32 mouse cellular contexts compared by ENCODE assay signal in the genomic region with DNA sequence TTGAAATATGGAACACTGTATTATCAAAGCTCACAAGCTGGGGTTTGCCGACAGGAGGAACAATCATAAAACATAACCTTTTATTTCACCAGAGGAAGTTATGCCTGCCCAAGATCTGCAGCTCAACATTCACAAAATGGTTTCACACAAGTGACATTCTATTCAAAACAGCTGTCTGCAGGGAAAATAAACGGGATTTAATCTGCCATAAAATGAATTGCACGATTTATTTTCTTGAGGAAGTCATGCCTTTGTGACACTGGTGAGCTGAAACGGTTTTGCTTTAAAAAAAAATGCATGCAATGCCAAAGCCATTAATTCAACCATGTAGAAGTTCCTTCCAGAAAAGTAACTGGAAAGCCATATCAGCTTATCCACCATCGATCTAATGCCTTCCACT.
DNase-seq lines count a peak whose midpoint lies in the region; ATAC-seq and TF ChIP-seq lines count a peak whose summit lies in the region.
"Had no signal": no experiment of that assay in that cellular context is flagged by ENCODE, and none has a peak within 500 bp of the region (broad histone marks: within the 10 kb centered on the region; RNA-seq: fewer than 3 reads in every experiment).

No protein-coding gene starts in this region.

- no peaks in the 10 kb centered on the region for H3K9me3 ChIP-seq in lung, embryonic 14.5 days (ENCODE audit: low read depth, low read length)
- H3K9me3 ChIP-seq in heart, embryonic 11.5 days (replicated peaks; ENCODE audit: control insufficient read depth, low read length) = no peaks in the 10 kb centered on the region
- H3K9me3 ChIP-seq: embryonic facial prominence, embryonic 12.5 days; forebrain, embryonic 10.5 days; forebrain, embryonic 15.5 days; G1E; heart, embryonic 12.5 days; hindbrain, embryonic 13.5 days; liver, embryonic 15.5 days; megakaryocyte, embryonic 14.5 days; midbrain, embryonic 15.5 days; neural tube, embryonic 15.5 days had no signal

- 39% methylated on average over 5 of the region's 5 CpGs for WGBS in lung, embryonic 14.5 days
- 69% methylated on average over 5 of the region's 5 CpGs for WGBS in heart, embryonic 11.5 days (ENCODE audit: insufficient replicate concordance)

- ATAC-seq in lung, embryonic 14.5 days (ENCODE audit: insufficient read depth) = no peak
- ATAC-seq in heart, embryonic 11.5 days (replicated peaks; ENCODE audit: insufficient number of reproducible peaks, low FRiP score, low TSS enrichment) = no peak
- ATAC-seq: forebrain, embryonic 15.5 days; intestine, embryonic 16.5 days; midbrain, embryonic 15.5 days; Patski had no signal

- no peak for TF ChIP-seq CTCF in lung, embryonic 14.5 days (IDR thresholded peaks at IDR 0.05; ENCODE audit: low read depth)

- peak; percentile 10 for DNase-seq in embryo, embryonic 11 days
- no peak for DNase-seq in embryo, embryonic 10 days (ENCODE audit: low spot score)
- peak; percentile 38 for DNase-seq in lung, embryonic 14.5 days
- no peak for DNase-seq in lung, postnatal 36 days
- DNase-seq in embryo, embryonic 11.5 days (ENCODE audit: low read depth, low spot score) = peak; percentile 4
- DNase-seq in cerebellum, postnatal 10 days = no peak
- DNase-seq: adrenal gland, postnatal 10 days; cerebellum, adult 11-12 months; cerebellum, postnatal 14 days; gastrocnemius, adult 2 months; gastrocnemius, postnatal 36 days; heart, adult 18-20 months; heart, postnatal 4 days; kidney, postnatal 4 days; left cerebral cortex, postnatal 4 days; lung, postnatal 4 days; right cerebral cortex, adult 18-20 months; spleen, adult 18-20 months; thymus, postnatal 25 days had no signal

- H3K27ac ChIP-seq in lung, embryonic 14.5 days (ENCODE audit: low read depth) = no peak overlapping the region
- H3K27ac ChIP-seq in heart, embryonic 11.5 days (ENCODE audit: low read depth, low read length) = no peak overlapping the region
- H3K27ac ChIP-seq: embryonic facial prominence, embryonic 12.5 days; forebrain, embryonic 10.5 days; forebrain, embryonic 15.5 days; gastrocnemius, adult 2 months; hindbrain, embryonic 13.5 days; liver, embryonic 15.5 days; midbrain, embryonic 15.5 days; neural tube, embryonic 15.5 days had no signal

- H3K4me1 ChIP-seq in lung, embryonic 14.5 days (ENCODE audit: insufficient read depth) = no peaks in the 10 kb centered on the region
- no peaks in the 10 kb centered on the region for H3K4me1 ChIP-seq in heart, embryonic 11.5 days (ENCODE audit: control insufficient read depth, insufficient read depth, low read length)
- H3K4me1 ChIP-seq: embryonic facial prominence, embryonic 12.5 days; forebrain, embryonic 10.5 days; forebrain, embryonic 15.5 days; heart, embryonic 12.5 days; hindbrain, embryonic 13.5 days; liver, embryonic 15.5 days; megakaryocyte, embryonic 14.5 days; midbrain, embryonic 15.5 days; neural tube, embryonic 15.5 days had no signal

- H3K27me3 ChIP-seq in lung, embryonic 14.5 days (ENCODE audit: insufficient read depth, low read length) = no peaks in the 10 kb centered on the region
- no peaks in the 10 kb centered on the region for H3K27me3 ChIP-seq in heart, embryonic 11.5 days (ENCODE audit: control insufficient read depth, insufficient read depth, low read length)
- H3K27me3 ChIP-seq: embryonic facial prominence, embryonic 12.5 days; forebrain, embryonic 15.5 days; heart, embryonic 12.5 days; hindbrain, embryonic 13.5 days; liver, embryonic 15.5 days; megakaryocyte, embryonic 14.5 days; midbrain, embryonic 15.5 days; neural tube, embryonic 15.5 days; Patski had no signal

- H3K36me3 ChIP-seq in lung, embryonic 14.5 days (ENCODE audit: insufficient read depth) = no peaks in the 10 kb centered on the region
- H3K36me3 ChIP-seq in heart, embryonic 11.5 days (ENCODE audit: control insufficient read depth, insufficient read depth, low read length) = no peaks in the 10 kb centered on the region
- H3K36me3 ChIP-seq: embryonic facial prominence, embryonic 12.5 days; forebrain, embryonic 10.5 days; forebrain, embryonic 15.5 days; G1E; heart, embryonic 12.5 days; hindbrain, embryonic 13.5 days; liver, embryonic 15.5 days; midbrain, embryonic 15.5 days; neural tube, embryonic 15.5 days had no signal

- H3K9ac ChIP-seq in lung, embryonic 14.5 days = no peak overlapping the region
- no peak overlapping the region for H3K9ac ChIP-seq in heart, embryonic 11.5 days (ENCODE audit: low read depth, low read length)
- H3K9ac ChIP-seq: embryonic facial prominence, embryonic 12.5 days; forebrain, embryonic 15.5 days; heart, embryonic 12.5 days; hindbrain, embryonic 13.5 days; liver, embryonic 15.5 days; midbrain, embryonic 15.5 days; neural tube, embryonic 15.5 days had no signal

- H3K4me2 ChIP-seq in lung, embryonic 14.5 days = no peak overlapping the region
- no peak overlapping the region for H3K4me2 ChIP-seq in heart, embryonic 11.5 days
- H3K4me2 ChIP-seq: embryonic facial prominence, embryonic 12.5 days; forebrain, embryonic 15.5 days; heart, embryonic 12.5 days; hindbrain, embryonic 13.5 days; liver, embryonic 15.5 days; midbrain, embryonic 15.5 days; neural tube, embryonic 15.5 days had no signal

- H3K4me3 ChIP-seq in lung, embryonic 14.5 days (ENCODE audit: low read depth, low read length) = no peak overlapping the region
- H3K4me3 ChIP-seq in heart, embryonic 11.5 days (ENCODE audit: low read depth, low read length) = no peak overlapping the region
- H3K4me3 ChIP-seq: embryonic facial prominence, embryonic 12.5 days; forebrain, embryonic 10.5 days; forebrain, embryonic 15.5 days; gastrocnemius, adult 2 months; heart, embryonic 12.5 days; hindbrain, embryonic 13.5 days; liver, embryonic 15.5 days; megakaryocyte, embryonic 14.5 days; midbrain, embryonic 15.5 days; neural tube, embryonic 15.5 days had no signal

Comparison
In these comparisons a context has a peak if more than half of its experiments do, and no peak if none do; other contexts are left out.
1. DNase-seq: peak in embryo, embryonic 11 days (single experiment), lung, embryonic 14.5 days (single experiment) and embryo, embryonic 11.5 days (single experiment); none in embryo, embryonic 10 days (single experiment), lung, postnatal 36 days (single experiment) and cerebellum, postnatal 10 days (0 of 2).